Mouse (Mus musculus): ENCODE results near the gene Ccdc85a.
"Not testable (repeated sequence)": the region's sequence is repeated elsewhere in the genome, so short reads cannot be mapped to it uniquely, and the experiment has no call there.

The Ccdc85a gene

DNA sequence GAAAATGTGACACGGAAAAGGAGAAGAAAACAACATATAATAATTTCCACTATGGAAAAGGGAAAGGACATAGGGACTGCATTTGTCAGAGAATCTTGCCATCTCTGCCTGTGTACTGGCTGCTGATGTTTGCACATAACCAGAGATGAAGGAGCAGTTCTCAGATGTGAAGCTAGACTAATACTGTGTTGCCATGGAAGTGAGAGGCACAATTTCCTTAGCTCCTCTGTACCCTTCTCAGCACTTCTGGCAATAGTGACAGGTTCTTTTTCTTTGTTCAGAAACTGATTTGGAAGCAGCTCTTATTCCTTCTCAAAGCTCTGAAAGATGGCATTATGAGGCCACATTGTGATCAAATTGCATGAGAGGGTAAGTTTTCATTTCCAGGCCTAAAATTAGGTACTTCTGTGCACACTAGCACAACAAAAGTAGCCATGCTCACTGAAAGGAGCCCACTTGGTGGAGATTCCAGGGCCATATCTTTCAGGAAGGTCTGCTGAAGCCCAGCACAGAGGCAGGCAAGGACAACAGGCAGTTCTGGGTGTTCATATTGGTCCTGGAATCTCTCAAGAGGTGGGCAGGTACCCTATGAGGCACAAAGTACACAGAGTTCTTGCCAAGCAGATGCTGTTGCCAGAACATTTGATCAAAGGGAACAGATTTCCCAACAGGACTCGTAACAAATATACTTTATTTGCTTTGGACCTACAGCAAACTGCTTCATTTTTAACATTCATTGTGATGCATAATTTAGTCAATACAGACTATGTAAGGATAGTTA lies 161.5 kb downstream of the Ccdc85a start:
- no peak for DNase-seq

- DNase-seq: no peak
Observed at GRCm38 (mm10) chr11:28415841-28416240, 168.3 kb downstream of the Ccdc85a start.

DNA sequence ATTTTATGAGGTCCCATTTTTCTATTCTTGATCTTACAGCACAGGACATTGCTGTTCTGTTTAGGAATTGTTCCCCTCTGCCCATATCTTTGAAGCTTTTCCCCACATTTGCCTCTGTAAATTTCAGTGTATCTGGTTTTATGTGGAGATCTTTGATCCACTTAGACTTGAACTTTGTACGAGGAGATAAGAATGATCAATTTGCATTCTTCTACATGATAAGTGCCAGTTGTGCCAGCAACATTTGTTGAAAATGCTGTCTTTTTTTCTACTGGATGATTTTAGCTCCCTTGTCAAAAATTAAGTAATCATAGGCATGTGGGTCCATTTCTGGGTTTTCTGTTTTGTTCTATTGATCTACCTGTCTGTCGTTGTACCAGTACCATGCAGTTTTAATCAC lies 174.2 kb downstream of the Ccdc85a start:
- not testable (repeated sequence) for DNase-seq

DNA sequence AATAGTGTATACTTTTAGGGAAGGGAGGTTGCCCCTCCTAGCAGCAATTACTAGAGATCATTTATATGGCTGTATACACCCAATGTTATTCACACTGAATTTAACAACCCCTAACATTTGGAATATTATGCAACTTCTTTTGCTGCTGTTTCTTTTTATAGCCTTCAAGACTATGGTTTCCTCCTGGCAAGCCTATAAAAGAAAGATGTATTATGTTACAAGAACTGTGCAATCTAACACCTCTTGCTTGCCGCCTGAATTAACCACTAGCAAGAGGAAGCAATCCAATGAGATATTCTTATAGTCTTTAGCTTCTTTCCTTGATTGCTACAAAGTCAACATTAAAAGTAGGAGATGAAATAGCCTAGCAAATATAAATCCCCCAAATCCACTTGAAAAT lies 187.0 kb downstream of the Ccdc85a start:
- DNase-seq: no peak

- no peak for DNase-seq
Observed at GRCm38 (mm10) chr11:28375891-28376290, 208.2 kb downstream of the Ccdc85a start.

- no peak for DNase-seq
Observed at GRCm38 (mm10) chr11:28374636-28375035, 209.5 kb downstream of the Ccdc85a start.

DNA sequence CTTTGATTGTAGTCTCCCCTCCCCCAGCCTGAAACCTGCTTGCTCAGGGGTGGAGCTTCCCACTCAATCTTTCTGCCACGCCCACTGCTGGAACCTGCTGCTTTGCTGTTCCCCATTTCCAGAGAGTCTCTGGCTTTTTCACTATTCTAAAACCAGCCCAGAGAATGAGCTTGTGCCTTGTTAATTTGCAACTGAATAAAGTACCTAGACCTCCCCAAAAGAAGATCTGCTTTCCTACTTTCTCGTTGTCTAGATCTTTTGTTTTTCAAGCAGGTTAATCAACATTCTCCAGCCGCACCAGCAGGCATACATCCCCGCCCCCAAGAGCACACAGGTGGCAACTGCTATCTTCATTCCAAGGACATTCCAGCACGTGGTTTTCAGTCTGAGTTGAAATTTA lies 212.7 kb downstream of the Ccdc85a start:
- not testable (repeated sequence) for DNase-seq

DNA sequence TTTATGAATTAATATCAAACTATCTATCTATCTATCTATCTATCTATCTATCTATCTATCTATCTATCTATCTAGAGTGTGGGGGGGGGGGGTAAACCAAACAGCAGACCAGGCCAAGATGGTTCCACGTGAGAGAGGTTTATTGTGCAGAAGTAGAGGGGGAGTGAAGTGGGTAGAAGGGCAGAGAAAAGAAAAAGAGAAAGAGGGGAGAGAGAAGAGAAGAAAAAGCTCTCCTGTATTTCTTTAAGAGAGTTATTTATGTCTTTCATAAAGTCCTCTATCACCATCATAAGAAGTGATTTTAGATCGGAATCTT lies 218.2 kb downstream of the Ccdc85a start:
- DNase-seq: no peak

GRCm38 (mm10) chr11:28365209-28365928 lies 218.8 kb downstream of the Ccdc85a start:
- peak; percentile 54 to 76 for DNase-seq

- DNase-seq: no peak
Observed at GRCm38 (mm10) chr11:28343465-28343864, 240.7 kb downstream of the Ccdc85a start.

DNA sequence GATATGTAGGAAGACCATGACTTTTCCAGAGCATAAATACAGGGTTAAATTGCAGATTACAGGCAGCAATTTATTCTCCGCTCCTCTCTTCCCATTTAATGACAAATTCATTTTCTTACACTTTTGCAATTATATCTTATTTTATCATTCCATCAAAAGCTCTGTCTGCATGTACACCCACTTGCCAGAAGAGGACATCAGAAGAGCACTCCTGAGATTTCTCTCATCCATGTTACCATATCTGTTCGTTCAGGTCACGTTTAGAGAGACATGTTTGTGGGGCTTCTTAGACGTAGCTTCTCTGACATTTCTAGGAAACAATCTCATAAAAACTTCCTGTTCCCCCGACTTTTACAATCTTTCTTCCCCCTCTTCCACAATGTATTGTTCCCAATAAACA lies 242.2 kb downstream of the Ccdc85a start:
- no peak for DNase-seq

DNA sequence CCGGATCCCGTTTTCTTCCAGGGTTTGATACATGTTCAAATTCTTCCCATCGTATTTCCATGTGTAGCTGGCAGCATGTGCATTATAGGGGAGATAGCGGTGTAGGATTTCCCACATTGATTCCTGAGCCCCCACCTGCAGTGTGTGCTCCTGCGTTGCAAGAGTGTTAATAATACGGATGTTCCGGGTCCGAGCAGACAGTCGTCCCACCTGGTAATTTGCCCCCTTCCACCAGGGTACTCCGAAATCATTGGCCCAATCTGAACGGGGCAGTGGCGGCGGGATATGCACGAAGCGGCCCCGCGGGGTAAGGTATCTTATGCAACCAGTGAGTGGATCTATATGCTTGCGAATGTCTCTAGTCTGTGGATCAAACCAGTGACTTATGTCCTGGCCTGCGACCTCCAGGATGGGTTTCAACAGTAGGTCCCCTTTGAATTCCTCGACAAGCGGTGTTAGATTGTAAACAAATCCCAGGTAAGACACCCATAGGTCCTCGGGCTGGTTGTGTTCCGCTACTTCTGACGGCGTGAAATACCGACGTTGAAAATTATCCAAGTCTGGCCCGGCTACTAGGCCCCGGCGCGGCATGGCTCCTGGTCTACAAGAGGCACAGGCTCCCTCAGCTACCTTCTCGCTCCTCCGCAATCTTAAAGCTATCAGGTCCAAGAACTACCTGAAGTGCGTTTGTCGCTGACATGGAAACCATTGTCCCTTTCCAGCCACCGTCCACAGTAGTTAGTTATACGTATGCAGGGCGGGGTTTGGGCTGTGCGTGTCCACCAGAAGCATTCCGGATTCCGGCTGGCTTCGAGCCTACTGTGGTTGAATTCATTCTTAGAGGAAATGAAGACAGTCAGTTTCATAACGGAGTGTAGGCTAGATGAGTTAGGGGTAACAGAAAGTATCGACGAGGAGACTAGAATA lies 244.6 kb downstream of the Ccdc85a start, which contains the start of gene Gm6685:
Gene Gm6685 (minus strand): TSS at position 644 of the 927 bp plus-strand sequence.
- DNase-seq: peak; percentile 2 to 6

Data from cerebellum, postnatal 25 days (tissue).